Mouse (Mus musculus) lung, postnatal 0 days (tissue): Measurements from ENCODE around the gene Tecr. TPM values are rescaled to one million over a fixed set of nuclear protein-coding genes. Genes with fewer than 3 reads are reported as not detected.

Experiments used
- ATAC-seq: fragments of 200-750 bp; cut with Nextera tagmentation; 2 replicates; pipeline ENCODE4 v1.8.0; 2017; ENCODE audit warnings: moderate library complexity
- DNase-seq: peaks from one replicate; pipeline ENCODE4 v3.0.0-alpha.2; 2016; ENCODE audit warnings: low spot score
- H3K27ac ChIP-seq: fragments of 300-500 bp; sonication (generic); 2 replicates; pipeline ENCODE4 v1.5.1; 2014; ENCODE audit warnings: antibody characterized with exemption, mild to moderate bottlenecking, low read length, mixed read lengths
- H3K27me3 ChIP-seq: fragments of 300-500 bp; sonication (generic); replicated peaks from 2 replicates; pipeline ENCODE4 v1.6.1; 2014; ENCODE audit warnings: low read length, mixed read lengths; ENCODE audit not compliant: insufficient read depth
- H3K36me3 ChIP-seq: fragments of 300-500 bp; sonication (generic); 2 replicates; pipeline ENCODE4 v1.6.1; 2014; ENCODE audit warnings: low read length, mixed read lengths; ENCODE audit not compliant: insufficient read depth
- H3K4me1 ChIP-seq: fragments of 300-500 bp; sonication (generic); 2 replicates; pipeline ENCODE4 v1.6.1; 2014; ENCODE audit warnings: antibody characterized with exemption, low read depth, low read length, mixed read lengths; ENCODE audit not compliant: insufficient read depth
- H3K4me2 ChIP-seq: fragments of 300-500 bp; sonication (generic); replicated peaks from 2 replicates; pipeline ENCODE4 v1.6.1; 2014; ENCODE audit warnings: low read depth, mild to moderate bottlenecking, low read length, moderate library complexity, mixed read lengths
- H3K4me3 ChIP-seq: fragments of 300-500 bp; sonication (generic); 2 replicates; pipeline ENCODE4 v1.5.1; 2014; ENCODE audit warnings: low read depth, low read length
- H3K9ac ChIP-seq: fragments of 300-500 bp; sonication (generic); replicated peaks from 2 replicates; pipeline ENCODE4 v1.6.1; 2014; ENCODE audit warnings: low read depth, mild to moderate bottlenecking
- H3K9me3 ChIP-seq: fragments of 300-500 bp; sonication (generic); 2 replicates; pipeline ENCODE4 v1.6.1; 2016; ENCODE audit warnings: low read length, mixed read lengths
- CTCF ChIP-seq: IDR thresholded peaks from 2 replicates; pipeline ENCODE4 v1.5.1; 2016; ENCODE audit warnings: antibody characterized with exemption, mild to moderate bottlenecking
- EP300 ChIP-seq: IDR thresholded peaks from 2 replicates; pipeline ENCODE4 v1.6.1; 2016; ENCODE audit warnings: antibody characterized with exemption, mild to moderate bottlenecking, control low read depth
- WGBS: fragments of 180-500 bp; shearing (Covaris S2); extraction: QIAGEN DNeasy Blood & Tissue Kit; methylation state at CpG from one replicate; pipeline ENCODE4 v1.1.7; 2014; 5-methylcytosine and 5-hydroxymethylcytosine counted together
- polyA plus RNA-seq: library from polyadenylated mRNA; unstranded; fragments of >200 nt; fragmentation: Nextera tagmentation; extraction: Ambion mirVana; gene quantifications from 2 replicates; pipeline ENCODE4 v1.2.1, GENCODE M21; 2015

Gene Tecr
- polyA plus RNA-seq, 1 experiment from 2014 or later = 293 TPM

- no peak for TF ChIP-seq CTCF
- no peak for TF ChIP-seq EP300
- Histone ChIP-seq H3K4me2 (no peak overlapping the region), H3K27ac (no peak overlapping the region), H3K9me3 (no peaks in the 10 kb centered on the region), H3K36me3 (no peaks in the 10 kb centered on the region), H3K9ac (no peak overlapping the region), H3K4me1 (peaks cover 6% of the 10 kb centered on the region; the same call in 1 of the 2 replicates), H3K27me3 (no peaks in the 10 kb centered on the region), H3K4me3 (no peak overlapping the region)
- ATAC-seq = no peak
- WGBS = 73% methylated on average over 4 of the region's 4 CpGs
- no peak for DNase-seq
Measured at GRCm38 (mm10) chr8:83563246-83563645, 44.5 kb downstream of the Tecr start.

- H3K36me3 ChIP-seq = no peaks in the 10 kb centered on the region
- H3K9me3 ChIP-seq = no peaks in the 10 kb centered on the region
- peaks cover 6% of the 10 kb centered on the region; the same call in 1 of the 2 replicates for H3K4me1 ChIP-seq
- 65% methylated on average over 3 of the region's 3 CpGs for WGBS
- no peak overlapping the region for H3K4me2 ChIP-seq
- H3K4me3 ChIP-seq = no peak overlapping the region
- H3K9ac ChIP-seq = no peak overlapping the region
- no peak for ATAC-seq
- no peak overlapping the region for H3K27ac ChIP-seq
- TF ChIP-seq CTCF (no peak), EP300 (no peak)
- DNase-seq = no peak
- no peaks in the 10 kb centered on the region for H3K27me3 ChIP-seq
Measured at GRCm38 (mm10) chr8:83562669-83563068, 45.1 kb downstream of the Tecr start.

- no peak for TF ChIP-seq CTCF
- TF ChIP-seq EP300 = no peak
- Histone ChIP-seq H3K4me2 (no peak within 1 kb of the TSS), H3K27ac (no peak within 1 kb of the TSS), H3K9ac (no peak within 1 kb of the TSS), H3K27me3 (no peaks in the 10 kb centered on the region), H3K4me3 (no peak within 1 kb of the TSS), H3K9me3 (no peaks in the 10 kb centered on the region), H3K36me3 (no peaks in the 10 kb centered on the region), H3K4me1 (no peaks in the 10 kb centered on the region)
- no peak for DNase-seq
- no peak for ATAC-seq
- 67% methylated on average over 3 of the region's 3 CpGs for WGBS
Measured at GRCm38 (mm10) chr8:83535736-83536135, 72.0 kb downstream of the Tecr start, which contains the start of gene Olfr370. Gene Olfr370 (plus strand): TSS chr8:83535780.

GRCm38 (mm10) chr8:83534802-83535201, 73.0 kb downstream of the Tecr start:
- H3K4me3 ChIP-seq = no peak overlapping the region
- WGBS = 80% methylated on average over 2 of the region's 2 CpGs
- H3K27me3 ChIP-seq = no peaks in the 10 kb centered on the region
- no peak overlapping the region for H3K9ac ChIP-seq
- DNase-seq (no peak), ATAC-seq (no peak)
- H3K4me2 ChIP-seq = no peak overlapping the region
- H3K9me3 ChIP-seq = no peaks in the 10 kb centered on the region
- H3K36me3 ChIP-seq = no peaks in the 10 kb centered on the region
- TF ChIP-seq EP300 = no peak
- no peak for TF ChIP-seq CTCF
- no peak overlapping the region for H3K27ac ChIP-seq
- no peaks in the 10 kb centered on the region for H3K4me1 ChIP-seq

Other genes with a start within 250 kb of the Tecr start
- 0.07 and 0.11 TPM in 2 replicates for gene Clgn, start 218.1 kb downstream of the Tecr start, polyA plus RNA-seq
- gene Scoc, start 149.6 kb downstream of the Tecr start, polyA plus RNA-seq = 80.5 and 95.1 TPM in 2 replicates
- gene Olfr370, start 72.2 kb downstream of the Tecr start, polyA plus RNA-seq = not detected in 2 replicates
- 258 and 286 TPM in 2 replicates for gene Ndufb7, start 41.3 kb downstream of the Tecr start, polyA plus RNA-seq
- gene Dnajb1, start 222 bp upstream of the Tecr start, polyA plus RNA-seq = 34.3 and 43.6 TPM in 2 replicates
- gene Gipc1, start 44.7 kb upstream of the Tecr start, polyA plus RNA-seq = 123 and 134 TPM in 2 replicates
- gene Ptger1, start 58.7 kb upstream of the Tecr start, polyA plus RNA-seq = 1.3 and 1.4 TPM in 2 replicates
- gene Pkn1, start 91.2 kb upstream of the Tecr start, polyA plus RNA-seq = 32.2 and 34.4 TPM in 2 replicates
- gene Ddx39, start 107.2 kb upstream of the Tecr start, polyA plus RNA-seq = 51.0 and 53.9 TPM in 2 replicates
- gene Adgre5, start 133.4 kb upstream of the Tecr start, polyA plus RNA-seq = 145 and 146 TPM in 2 replicates